Mouse (Mus musculus) retina, postnatal 7 days (tissue): Measurements from ENCODE around the gene Sirt4.

ENCODE experiments used
- DNase-seq: peaks from one replicate; pipeline ENCODE4 v3.0.0-alpha.2; 2012; ENCODE audit warnings: low read depth, low spot score

The Sirt4 gene

GRCm38 (mm10) chr5:115434853-115435754 lies 49.4 kb downstream of the Sirt4 start:
- no peak for DNase-seq

- DNase-seq = no peak
Observed at GRCm38 (mm10) chr5:115434280-115434852, 50.2 kb downstream of the Sirt4 start.

DNA sequence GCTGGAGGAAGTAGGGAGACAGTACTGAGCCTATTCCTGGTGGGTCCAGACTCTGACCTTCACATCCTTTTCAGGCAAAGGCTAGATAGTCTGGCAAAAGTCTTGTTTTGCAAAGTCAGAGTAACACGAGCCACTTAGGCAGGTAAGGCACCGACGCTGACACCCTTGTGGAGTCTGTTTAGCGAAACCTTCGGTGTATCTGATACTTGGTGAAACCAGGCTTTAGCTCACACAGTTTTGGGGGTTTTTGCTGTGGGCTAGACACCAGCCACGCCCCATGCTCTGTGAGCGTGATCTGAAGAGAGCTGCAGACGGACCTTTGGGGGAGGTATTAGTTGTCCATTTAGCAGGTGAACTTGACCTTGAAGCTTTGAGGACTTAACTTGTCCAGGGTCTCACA lies 51.3 kb downstream of the Sirt4 start:
- no peak for DNase-seq

- DNase-seq = no peak
Observed at GRCm38 (mm10) chr5:115432395-115432794, 52.1 kb downstream of the Sirt4 start.

DNA sequence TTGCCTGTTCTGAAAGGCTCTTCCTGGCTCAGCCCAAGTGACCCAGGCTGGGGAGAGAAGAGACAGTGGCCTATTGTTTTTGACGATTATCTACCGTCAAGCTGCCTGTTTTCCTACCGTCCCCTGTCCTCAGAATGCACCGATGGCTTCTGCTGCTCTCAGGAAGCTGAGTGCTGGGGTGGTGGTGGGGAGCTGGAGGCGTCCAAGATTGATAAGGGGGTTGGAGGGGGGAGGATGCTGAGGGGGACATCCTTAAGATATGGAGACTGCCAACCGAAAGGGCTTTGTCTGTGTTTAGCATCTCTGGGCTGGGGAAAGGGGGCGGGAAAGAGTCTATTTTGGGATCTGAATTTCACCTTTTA lies 52.6 kb downstream of the Sirt4 start:
- DNase-seq = no peak

DNA sequence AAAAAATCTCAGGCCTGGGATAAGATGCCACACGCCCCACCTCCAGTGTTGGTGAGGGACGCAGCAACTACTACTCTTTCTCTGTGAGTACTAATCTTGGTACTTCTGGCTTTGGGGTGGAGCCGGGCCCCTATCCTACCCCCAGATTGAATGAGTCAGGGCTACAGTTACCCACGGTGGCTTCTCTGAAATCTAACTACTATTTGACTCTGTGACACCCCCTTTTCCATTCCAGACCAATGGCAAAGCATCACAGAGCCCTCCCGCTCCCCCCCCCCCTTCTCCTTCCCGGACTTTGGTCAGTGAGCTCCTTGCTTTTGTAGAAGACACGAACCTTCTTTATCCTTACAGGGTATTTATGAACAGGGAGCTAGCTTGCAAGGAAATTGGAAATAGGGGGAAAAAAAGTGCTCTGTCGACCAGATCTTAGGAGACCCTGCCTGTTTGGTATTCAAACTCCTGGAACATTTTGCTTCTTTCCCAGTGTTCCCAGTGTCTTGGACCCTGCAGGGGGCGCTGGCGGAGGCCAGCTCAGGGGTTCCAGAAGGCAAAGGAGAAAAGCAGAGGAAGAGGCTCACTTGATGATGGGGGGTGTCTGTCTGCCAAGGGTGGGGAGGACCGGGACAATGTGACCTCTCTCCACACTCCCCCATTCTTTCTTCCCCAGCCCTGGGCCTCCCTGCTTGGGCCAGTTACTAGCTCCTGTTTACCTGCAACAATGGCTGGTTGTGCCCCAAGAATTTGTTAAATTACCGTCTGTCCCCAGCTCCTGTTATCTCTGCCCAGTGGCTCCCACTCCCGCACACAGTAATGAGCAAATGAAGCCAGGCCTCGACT lies 53.2 kb downstream of the Sirt4 start:
- DNase-seq = no peak

GRCm38 (mm10) chr5:115430187-115430960 lies 54.2 kb downstream of the Sirt4 start:
- no peak for DNase-seq

- no peak for DNase-seq
Observed at GRCm38 (mm10) chr5:115429359-115430186, 55.0 kb downstream of the Sirt4 start, which contains the start of gene Msi1. Gene Msi1 (plus strand): TSS chr5:115429599.

- DNase-seq = no peak
Observed at GRCm38 (mm10) chr5:115428831-115429358, 55.6 kb downstream of the Sirt4 start.
